Mouse (Mus musculus) G1E (cell line): ENCODE results near the gene Abhd14b.

Experiments
- CTCF ChIP-seq: IDR thresholded peaks from 2 replicates; pipeline ENCODE4 v1.5.1; 2012; ENCODE audit warnings: low read depth, low read length, inconsistent platforms, mixed read lengths
- GATA1 ChIP-seq: IDR thresholded peaks from 2 replicates; pipeline ENCODE4 v1.6.1; 2012; ENCODE audit warnings: borderline replicate concordance, low read length, inconsistent platforms, mixed read lengths
- GATA2 ChIP-seq: IDR thresholded peaks from 2 replicates; pipeline ENCODE4 v1.6.1; 2012; ENCODE audit warnings: low read depth, low read length, inconsistent platforms, borderline replicate concordance

DNA sequence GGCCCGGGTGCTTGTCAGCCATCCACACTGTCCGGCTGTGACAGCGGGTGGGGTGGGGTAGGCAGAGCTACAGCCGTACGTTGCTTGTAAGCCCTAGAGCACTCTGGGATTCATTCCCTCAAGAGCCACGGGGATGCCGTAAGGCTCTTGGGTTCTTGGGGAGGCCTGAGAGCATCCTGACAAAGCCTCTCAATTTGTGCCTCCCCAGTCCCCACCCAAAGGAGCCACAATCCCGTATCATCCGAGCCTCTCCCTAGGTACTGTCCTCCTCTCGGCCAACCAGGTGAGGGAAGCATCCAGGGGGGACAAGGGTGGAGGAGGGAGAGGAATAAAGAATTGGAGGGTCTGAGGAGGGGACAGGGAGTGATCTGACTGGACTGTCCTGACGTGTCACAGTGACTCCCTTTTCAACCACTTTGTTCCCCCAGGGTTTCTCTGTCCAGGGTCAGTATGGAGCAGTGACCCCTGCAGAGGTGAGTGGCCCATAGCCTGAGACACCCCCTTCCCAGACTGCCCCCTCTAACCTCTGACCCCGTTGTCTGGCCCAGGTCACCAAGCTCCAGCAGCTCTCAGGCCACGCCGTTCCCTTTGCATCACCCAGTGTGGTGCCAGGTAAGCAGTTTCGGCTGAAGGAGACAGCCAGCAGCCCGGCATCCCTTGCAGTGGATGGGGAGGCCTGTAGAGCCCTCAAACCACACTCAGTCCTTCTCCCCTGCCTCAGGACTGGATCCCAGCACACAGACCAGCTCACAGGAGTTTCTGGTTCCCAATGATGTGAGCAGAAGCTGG, 14.6 kb downstream of the Abhd14b start:
- TF ChIP-seq CTCF: no peak
- no peak for TF ChIP-seq GATA1
- TF ChIP-seq GATA2: no peak
